Mouse (Mus musculus) heart, embryonic 11.5 days (tissue): Measurements from ENCODE around the gene Edem1. TPM values are rescaled to one million over a fixed set of nuclear protein-coding genes. Genes with fewer than 3 reads are reported as not detected.

Experiments used
- ATAC-seq: fragments of 200-750 bp; cut with Nextera tagmentation; replicated peaks from 2 replicates; pipeline ENCODE4 v1.8.0; 2017; ENCODE audit warnings: moderate library complexity; ENCODE audit not compliant: insufficient number of reproducible peaks, low FRiP score, low TSS enrichment
- H3K27ac ChIP-seq: fragments of 300-500 bp; sonication (generic); 2 replicates; pipeline ENCODE4 v1.5.1; 2014; ENCODE audit warnings: mild to moderate bottlenecking, low read depth, low read length
- H3K27me3 ChIP-seq: fragments of 300-500 bp; sonication (generic); 2 replicates; pipeline ENCODE4 v1.6.1; 2014; ENCODE audit warnings: mild to moderate bottlenecking, low read length, mixed read lengths; ENCODE audit not compliant: control insufficient read depth, insufficient read depth
- H3K36me3 ChIP-seq: fragments of 300-500 bp; sonication (generic); 2 replicates; pipeline ENCODE4 v1.6.1; 2014; ENCODE audit warnings: mild to moderate bottlenecking, low read length, moderate library complexity, mixed read lengths; ENCODE audit not compliant: control insufficient read depth, insufficient read depth
- H3K4me1 ChIP-seq: fragments of 300-500 bp; sonication (generic); 2 replicates; pipeline ENCODE4 v1.6.1; 2014; ENCODE audit warnings: low read length; ENCODE audit not compliant: control insufficient read depth, insufficient read depth
- H3K4me2 ChIP-seq: fragments of 300-500 bp; sonication (generic); 2 replicates; pipeline ENCODE4 v1.6.1; 2014; ENCODE audit warnings: mild to moderate bottlenecking, moderate library complexity
- H3K4me3 ChIP-seq: fragments of 300-500 bp; sonication (generic); 2 replicates; pipeline ENCODE4 v1.5.1; 2014; ENCODE audit warnings: low read depth, low read length
- H3K9ac ChIP-seq: fragments of 300-500 bp; sonication (generic); 2 replicates; pipeline ENCODE4 v1.6.1; 2014; ENCODE audit warnings: mild to moderate bottlenecking, low read depth, low read length, moderate library complexity
- H3K9me3 ChIP-seq: fragments of 300-500 bp; sonication (generic); replicated peaks from 2 replicates; pipeline ENCODE4 v1.6.1; 2016; ENCODE audit warnings: low read length; ENCODE audit not compliant: control insufficient read depth
- WGBS: fragments of 180-500 bp; shearing (Covaris S2); extraction: QIAGEN DNeasy Blood & Tissue Kit; methylation state at CpG from one replicate; pipeline ENCODE4 v1.1.7; 2014; ENCODE audit not compliant: insufficient replicate concordance; 5-methylcytosine and 5-hydroxymethylcytosine counted together
- polyA plus RNA-seq: library from polyadenylated mRNA; unstranded; fragments of >200 nt; fragmentation: Nextera tagmentation; extraction: Ambion mirVana; gene quantifications from 2 replicates; pipeline ENCODE4 v1.2.1, GENCODE M21; 2014

Gene Edem1
- polyA plus RNA-seq, 1 experiment from 2014 or later = 18.6 TPM

DNA sequence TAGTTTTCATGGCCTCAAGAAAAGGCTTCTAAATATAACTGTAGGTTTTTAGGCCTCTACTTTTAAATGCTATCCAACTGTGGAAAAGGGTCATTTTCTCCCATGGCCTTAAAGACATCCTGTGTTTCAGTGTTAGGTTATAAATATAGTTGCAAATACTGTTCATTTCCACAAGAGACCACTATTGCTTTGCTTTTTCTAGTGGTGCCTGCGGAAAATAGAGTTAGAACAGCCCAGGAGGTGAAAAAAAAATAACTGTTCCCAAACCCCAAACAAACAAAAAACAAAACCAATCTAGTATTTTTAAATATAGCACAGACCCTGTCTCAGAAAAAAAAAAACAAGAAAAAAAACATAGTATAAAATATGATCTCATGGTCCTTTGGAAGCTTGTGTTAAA is 46.9 kb downstream of the Edem1 start:
- Histone ChIP-seq H3K9ac (no peak overlapping the region), H3K9me3 (no peaks in the 10 kb centered on the region), H3K36me3 (no peaks in the 10 kb centered on the region), H3K27ac (no peak overlapping the region), H3K4me1 (no peaks in the 10 kb centered on the region), H3K27me3 (no peaks in the 10 kb centered on the region), H3K4me3 (no peak overlapping the region), H3K4me2 (no peak overlapping the region)
- no peak for ATAC-seq
- WGBS = 50% methylated on average over 1 of the region's 1 CpGs

- H3K36me3 ChIP-seq = no peaks in the 10 kb centered on the region
- no peak overlapping the region for H3K27ac ChIP-seq
- H3K4me1 ChIP-seq = no peaks in the 10 kb centered on the region
- no peaks in the 10 kb centered on the region for H3K27me3 ChIP-seq
- H3K9me3 ChIP-seq = no peaks in the 10 kb centered on the region; the same call in 1 of the 2 replicates
- no peak for ATAC-seq
- peak overlapping the region; percentile 38 for H3K4me2 ChIP-seq
- 0 out of 2 replicates have a peak overlapping the region, but pooled peaks have one; percentile 5 for H3K9ac ChIP-seq
- H3K4me3 ChIP-seq = no peak overlapping the region
- WGBS = 34% methylated on average over 5 of the region's 5 CpGs
These were observed 47.6 kb downstream of the Edem1 start for GRCm38 (mm10) chr6:108876052-108876451.

GRCm38 (mm10) chr6:108876486-108876885 is 48.0 kb downstream of the Edem1 start:
- no peak for ATAC-seq
- Histone ChIP-seq H3K4me1 (no peaks in the 10 kb centered on the region), H3K9me3 (peaks cover 2% of the 10 kb centered on the region; the same call in 1 of the 2 replicates), H3K4me3 (no peak overlapping the region), H3K4me2 (no peak overlapping the region), H3K27me3 (no peaks in the 10 kb centered on the region), H3K9ac (no peak overlapping the region), H3K27ac (no peak overlapping the region), H3K36me3 (no peaks in the 10 kb centered on the region)
- 35% methylated on average over 2 of the region's 2 CpGs for WGBS

DNA sequence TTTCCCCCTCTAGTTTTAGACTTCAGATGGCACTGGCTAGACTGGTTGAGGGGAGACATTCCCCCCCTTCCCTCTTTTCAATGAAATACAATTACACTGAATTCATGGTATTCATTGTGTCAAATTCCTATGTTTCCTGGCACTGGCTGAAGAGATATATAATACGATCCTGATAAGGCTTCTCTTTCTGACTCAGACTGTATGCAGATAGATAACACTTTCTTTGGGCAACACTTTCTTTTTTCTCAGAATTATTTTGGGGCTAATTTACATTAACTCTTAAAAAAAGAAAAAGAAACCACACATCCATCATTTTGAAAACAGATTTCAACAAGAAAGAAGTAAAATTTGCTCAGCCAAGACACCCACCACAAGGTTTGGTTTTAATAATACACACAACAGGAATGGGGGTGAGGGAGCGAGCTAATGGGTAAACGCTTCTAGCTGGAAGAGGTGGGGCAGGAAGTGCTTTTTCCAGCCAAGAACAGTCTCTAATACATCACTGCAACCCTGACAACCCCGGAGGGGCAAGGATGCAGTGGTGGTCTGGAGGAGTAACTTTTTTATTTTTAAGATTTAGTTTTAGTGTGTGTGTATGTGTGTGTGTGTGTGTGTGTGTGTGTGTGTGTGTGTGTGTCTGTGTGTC is 52.0 kb downstream of the Edem1 start:
- no peaks in the 10 kb centered on the region for H3K27me3 ChIP-seq
- WGBS = 56% methylated on average over 4 of the region's 4 CpGs

GRCm38 (mm10) chr6:108881074-108881473 is 52.6 kb downstream of the Edem1 start:
- H3K4me2 ChIP-seq = no peak overlapping the region
- ATAC-seq = no peak
- H3K4me1 ChIP-seq = no peaks in the 10 kb centered on the region
- H3K36me3 ChIP-seq = no peaks in the 10 kb centered on the region
- WGBS = 89% methylated on average over 4 of the region's 4 CpGs
- no peak overlapping the region for H3K27ac ChIP-seq
- no peak overlapping the region for H3K4me3 ChIP-seq
- no peak overlapping the region for H3K9ac ChIP-seq
- H3K9me3 ChIP-seq = peaks cover 2% of the 10 kb centered on the region; the same call in 1 of the 2 replicates
- no peaks in the 10 kb centered on the region for H3K27me3 ChIP-seq

More for the DNA sequence above, 52.0 kb downstream of the Edem1 start:
- ATAC-seq = no peak
- no peaks in the 10 kb centered on the region for H3K4me1 ChIP-seq
- H3K4me3 ChIP-seq = no peak overlapping the region
- H3K9ac ChIP-seq = no peak overlapping the region
- peaks cover 2% of the 10 kb centered on the region; the same call in 1 of the 2 replicates for H3K9me3 ChIP-seq
- H3K4me2 ChIP-seq = no peak overlapping the region
- no peaks in the 10 kb centered on the region for H3K36me3 ChIP-seq
- no peak overlapping the region for H3K27ac ChIP-seq

GRCm38 (mm10) chr6:108883826-108884225 is 55.4 kb downstream of the Edem1 start:
- 73% methylated on average over 2 of the region's 2 CpGs for WGBS

GRCm38 (mm10) chr6:108884603-108885002 is 56.2 kb downstream of the Edem1 start:
- no peak for ATAC-seq
- H3K4me3 ChIP-seq = no peak overlapping the region
- no peak overlapping the region for H3K4me2 ChIP-seq
- H3K9me3 ChIP-seq = peaks cover 2% of the 10 kb centered on the region; the same call in 1 of the 2 replicates
- H3K4me1 ChIP-seq = no peaks in the 10 kb centered on the region
- H3K27me3 ChIP-seq = no peaks in the 10 kb centered on the region
- no peak overlapping the region for H3K27ac ChIP-seq
- WGBS = 60% methylated on average over 5 of the region's 5 CpGs
- H3K9ac ChIP-seq = no peak overlapping the region
- no peaks in the 10 kb centered on the region for H3K36me3 ChIP-seq

More at GRCm38 (mm10) chr6:108883826-108884225, 55.4 kb downstream of the Edem1 start:
- Histone ChIP-seq H3K9me3 (peaks cover 2% of the 10 kb centered on the region; the same call in 1 of the 2 replicates), H3K4me1 (no peaks in the 10 kb centered on the region), H3K27me3 (no peaks in the 10 kb centered on the region), H3K36me3 (no peaks in the 10 kb centered on the region), H3K9ac (no peak overlapping the region), H3K4me2 (no peak overlapping the region), H3K27ac (no peak overlapping the region), H3K4me3 (no peak overlapping the region)
- no peak for ATAC-seq

GRCm38 (mm10) chr6:108886346-108886745 is 57.9 kb downstream of the Edem1 start:
- Histone ChIP-seq H3K9me3 (peaks cover under 1% of the 10 kb centered on the region; the same call in 1 of the 2 replicates), H3K27me3 (no peaks in the 10 kb centered on the region), H3K4me2 (no peak overlapping the region), H3K27ac (no peak overlapping the region), H3K4me1 (no peaks in the 10 kb centered on the region), H3K36me3 (no peaks in the 10 kb centered on the region), H3K9ac (no peak overlapping the region), H3K4me3 (no peak overlapping the region)
- ATAC-seq = no peak
- WGBS = 56% methylated on average over 4 of the region's 4 CpGs

DNA sequence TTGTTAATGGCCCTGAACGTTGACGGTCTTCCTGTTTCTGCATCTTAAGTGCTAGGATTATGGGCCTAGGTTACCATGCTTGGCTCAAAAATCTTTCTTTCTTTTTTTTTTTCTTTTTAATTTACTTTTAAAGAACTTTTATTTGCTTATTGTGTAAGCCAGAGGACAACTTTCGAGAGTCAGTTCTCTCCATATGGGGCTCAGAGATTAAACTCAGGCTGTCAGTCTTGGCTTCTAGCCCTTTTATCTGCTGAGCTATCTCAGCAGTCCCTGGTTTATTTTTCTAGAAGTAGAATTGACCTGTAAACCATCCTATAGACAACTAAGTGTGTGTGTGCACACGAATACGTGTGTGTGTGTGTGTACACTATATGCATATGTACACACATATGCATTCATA is 64.1 kb downstream of the Edem1 start:
- Histone ChIP-seq H3K27ac (no peak overlapping the region), H3K4me1 (no peaks in the 10 kb centered on the region), H3K4me2 (no peak overlapping the region), H3K36me3 (no peaks in the 10 kb centered on the region), H3K9me3 (no peaks in the 10 kb centered on the region), H3K4me3 (no peak overlapping the region), H3K27me3 (no peaks in the 10 kb centered on the region), H3K9ac (no peak overlapping the region)
- WGBS = 72% methylated on average over 5 of the region's 5 CpGs
- ATAC-seq = no peak
